Mouse (Mus musculus): ENCODE data around the gene Usp35. TPM values are rescaled to one million over a fixed set of nuclear protein-coding genes. Genes with fewer than 3 reads are reported as not detected.
A peak's percentile ranks its signal among the peaks of the same experiment; 100 is the strongest.

Gene Usp35
- total and polyA plus RNA-seq, 3 experiments = 0.09 to 1.1 TPM; not detected in 1

DNA sequence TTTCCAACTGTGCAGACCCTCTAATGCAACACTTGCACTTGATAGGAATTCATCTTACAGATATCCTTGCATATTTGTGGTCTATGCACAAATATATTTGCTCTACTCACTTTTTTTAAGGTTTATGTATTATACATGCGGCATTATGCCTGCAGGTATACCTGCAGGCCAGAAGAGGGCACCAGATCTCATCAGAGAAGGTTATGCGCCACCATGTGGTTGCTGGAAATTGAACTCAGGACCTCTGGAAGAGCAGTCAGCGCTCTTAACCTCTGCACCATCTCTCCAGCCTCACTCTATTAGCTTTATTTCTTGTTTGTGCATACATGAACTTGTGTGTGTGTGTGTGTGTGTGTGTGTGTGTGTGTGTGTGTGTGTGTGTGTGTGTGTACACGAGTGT is 29.6 kb upstream of the Usp35 start:
- Histone ChIP-seq H3K4me3 (ENCODE audit: low read depth, low read length) (no peak overlapping the region), H3K9me3 (replicated peaks) (no peaks in the 10 kb centered on the region), H3K27me3 (ENCODE audit: insufficient read depth, low read length) (peaks cover 26% of the 10 kb centered on the region), H3K36me3 (replicated peaks) (no peaks in the 10 kb centered on the region), H3K4me1 (ENCODE audit: insufficient read depth, low read depth, low read length) (peaks cover 4% of the 10 kb centered on the region)
- ATAC-seq (ENCODE audit: extremely low read depth, insufficient number of reproducible peaks, low FRiP score, poor library complexity, severe bottlenecking) = no peak
- TF ChIP-seq TAL1 (conservative IDR thresholded peaks at IDR 0.05; ENCODE audit: low read depth, low read length) = no peak
- TF ChIP-seq CTCF (IDR thresholded peaks at IDR 0.05; ENCODE audit: low read depth, low read length) = peak; percentile 68
- no peak for DNase-seq (ENCODE audit: low spot score)

DNA sequence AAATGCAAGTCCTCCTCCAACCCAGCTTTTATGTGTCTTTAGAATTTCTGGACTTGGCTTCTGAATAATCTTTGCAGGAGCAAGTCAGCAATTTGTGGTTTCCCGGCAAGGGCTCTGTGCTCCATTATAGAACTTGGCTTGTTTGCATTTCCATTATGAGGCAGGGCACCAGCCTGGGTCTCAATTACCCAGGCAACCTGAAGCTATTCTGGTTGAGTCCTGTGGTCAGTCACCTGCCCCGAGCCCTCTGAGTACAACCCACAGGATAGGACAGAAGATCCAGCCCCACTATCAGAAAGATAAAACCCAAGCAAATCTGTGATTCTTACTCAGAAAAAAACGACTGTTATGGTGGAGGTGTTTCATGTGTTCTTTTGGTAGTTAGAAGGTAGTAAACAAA is 29.1 kb upstream of the Usp35 start:
- Histone ChIP-seq H3K9me3 (replicated peaks) (no peaks in the 10 kb centered on the region), H3K4me1 (ENCODE audit: insufficient read depth, low read depth, low read length) (peaks cover 4% of the 10 kb centered on the region), H3K4me3 (ENCODE audit: low read depth, low read length) (no peak overlapping the region), H3K36me3 (replicated peaks) (no peaks in the 10 kb centered on the region), H3K27me3 (ENCODE audit: insufficient read depth, low read length) (peaks cover 30% of the 10 kb centered on the region)
- no peak for DNase-seq (ENCODE audit: low spot score)
- no peak for ATAC-seq (ENCODE audit: extremely low read depth, insufficient number of reproducible peaks, low FRiP score, poor library complexity, severe bottlenecking)
- TF ChIP-seq CTCF (IDR thresholded peaks at IDR 0.05; ENCODE audit: low read depth, low read length) = no peak
- TF ChIP-seq GATA1 (IDR thresholded peaks at IDR 0.05; ENCODE audit: borderline replicate concordance, low read length) = no peak
- TF ChIP-seq GATA2 (IDR thresholded peaks at IDR 0.05; ENCODE audit: borderline replicate concordance, low read depth, low read length) = no peak
- TF ChIP-seq POLR2AphosphoS5 (IDR thresholded peaks at IDR 0.05; ENCODE audit: insufficient replicate concordance, low read depth, low read length) = no peak
- TF ChIP-seq TAL1 (conservative IDR thresholded peaks at IDR 0.05; ENCODE audit: low read depth, low read length) = no peak

DNA sequence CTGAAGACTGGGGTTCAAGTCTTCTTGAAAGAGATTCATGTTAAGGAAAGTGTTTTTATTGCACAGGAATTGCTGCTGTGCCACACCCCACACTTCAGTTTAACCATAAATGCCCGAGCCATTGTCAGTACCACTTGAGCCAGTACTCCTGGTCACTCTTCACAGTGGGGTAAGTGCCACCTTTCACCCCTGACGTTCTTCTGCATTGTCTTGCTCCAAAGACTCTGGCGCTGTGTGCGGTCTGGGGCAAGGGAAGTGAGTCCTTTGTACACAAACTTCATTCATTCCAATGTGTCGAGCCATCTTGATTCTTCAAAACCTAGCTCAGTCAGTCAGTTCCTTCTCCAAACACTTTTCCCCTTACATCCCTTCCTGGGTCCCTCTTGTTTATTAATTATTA is 28.3 kb upstream of the Usp35 start:
- ATAC-seq (ENCODE audit: extremely low read depth, insufficient number of reproducible peaks, low FRiP score, poor library complexity, severe bottlenecking) = no peak
- TF ChIP-seq POLR2AphosphoS5 (IDR thresholded peaks at IDR 0.05; ENCODE audit: insufficient replicate concordance, low read depth, low read length) (no peak), GATA2 (IDR thresholded peaks at IDR 0.05; ENCODE audit: borderline replicate concordance, low read depth, low read length) (no peak), CTCF (IDR thresholded peaks at IDR 0.05; ENCODE audit: low read depth, low read length) (no peak), GATA1 (IDR thresholded peaks at IDR 0.05; ENCODE audit: borderline replicate concordance, low read length) (no peak), TAL1 (conservative IDR thresholded peaks at IDR 0.05; ENCODE audit: low read depth, low read length) (no peak)
- DNase-seq (ENCODE audit: low spot score) = no peak

GRCm38 (mm10) chr7:97358347-97358746 is 26.5 kb upstream of the Usp35 start:
- TF ChIP-seq CTCF (IDR thresholded peaks at IDR 0.05; ENCODE audit: low read depth, low read length) (no peak), POLR2AphosphoS5 (IDR thresholded peaks at IDR 0.05; ENCODE audit: insufficient replicate concordance, low read depth, low read length) (no peak), TAL1 (conservative IDR thresholded peaks at IDR 0.05; ENCODE audit: low read depth, low read length) (no peak), GATA2 (IDR thresholded peaks at IDR 0.05; ENCODE audit: borderline replicate concordance, low read depth, low read length) (no peak), GATA1 (IDR thresholded peaks at IDR 0.05; ENCODE audit: borderline replicate concordance, low read length) (no peak)
- H3K36me3 ChIP-seq (replicated peaks) = no peaks in the 10 kb centered on the region
- H3K27me3 ChIP-seq (ENCODE audit: insufficient read depth, low read length) = peaks cover 44% of the 10 kb centered on the region
- no peak overlapping the region for H3K4me3 ChIP-seq (ENCODE audit: low read depth, low read length)
- H3K4me1 ChIP-seq (ENCODE audit: insufficient read depth, low read depth, low read length) = peaks cover 12% of the 10 kb centered on the region
- H3K9me3 ChIP-seq (replicated peaks) = no peaks in the 10 kb centered on the region
- DNase-seq (ENCODE audit: low spot score) (no peak), ATAC-seq (ENCODE audit: extremely low read depth, insufficient number of reproducible peaks, low FRiP score, poor library complexity, severe bottlenecking) (no peak)

More for the DNA sequence above, 28.3 kb upstream of the Usp35 start:
- Histone ChIP-seq H3K4me1 (ENCODE audit: insufficient read depth, low read depth, low read length) (peaks cover 8% of the 10 kb centered on the region), H3K4me3 (ENCODE audit: low read depth, low read length) (no peak overlapping the region), H3K36me3 (replicated peaks) (no peaks in the 10 kb centered on the region), H3K9me3 (replicated peaks) (no peaks in the 10 kb centered on the region), H3K27me3 (ENCODE audit: insufficient read depth, low read length) (peaks cover 37% of the 10 kb centered on the region)

DNA sequence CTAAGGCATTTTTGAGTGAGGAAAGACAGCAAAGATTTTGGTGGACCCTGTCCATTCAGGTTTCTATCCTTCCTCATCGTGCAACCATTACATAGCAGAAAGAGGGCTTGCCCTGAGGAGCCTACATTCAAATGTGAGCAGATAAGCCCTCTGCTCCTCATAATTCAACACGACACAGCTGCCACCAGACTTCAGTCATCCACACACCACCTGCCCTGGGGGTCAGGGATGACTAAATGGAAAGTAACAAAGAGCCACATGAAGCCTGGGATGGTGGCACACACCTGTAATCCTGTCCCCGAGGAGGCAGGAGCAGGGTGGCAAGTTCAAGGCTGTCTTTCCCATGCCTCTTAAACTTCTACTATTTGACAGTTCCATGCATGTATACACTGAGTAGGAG is 26.0 kb upstream of the Usp35 start:
- Histone ChIP-seq H3K4me3 (ENCODE audit: low read depth, low read length) (no peak overlapping the region), H3K27me3 (ENCODE audit: insufficient read depth, low read length) (peaks cover 45% of the 10 kb centered on the region), H3K9me3 (replicated peaks) (no peaks in the 10 kb centered on the region), H3K36me3 (replicated peaks) (no peaks in the 10 kb centered on the region), H3K4me1 (ENCODE audit: insufficient read depth, low read depth, low read length) (peaks cover 12% of the 10 kb centered on the region)
- TF ChIP-seq GATA1 (IDR thresholded peaks at IDR 0.05; ENCODE audit: borderline replicate concordance, low read length) (no peak), TAL1 (conservative IDR thresholded peaks at IDR 0.05; ENCODE audit: low read depth, low read length) (no peak), CTCF (IDR thresholded peaks at IDR 0.05; ENCODE audit: low read depth, low read length) (no peak), POLR2AphosphoS5 (IDR thresholded peaks at IDR 0.05; ENCODE audit: insufficient replicate concordance, low read depth, low read length) (no peak), GATA2 (IDR thresholded peaks at IDR 0.05; ENCODE audit: borderline replicate concordance, low read depth, low read length) (no peak)
- no peak for ATAC-seq (ENCODE audit: extremely low read depth, insufficient number of reproducible peaks, low FRiP score, poor library complexity, severe bottlenecking)
- DNase-seq (ENCODE audit: low spot score) = no peak

DNA sequence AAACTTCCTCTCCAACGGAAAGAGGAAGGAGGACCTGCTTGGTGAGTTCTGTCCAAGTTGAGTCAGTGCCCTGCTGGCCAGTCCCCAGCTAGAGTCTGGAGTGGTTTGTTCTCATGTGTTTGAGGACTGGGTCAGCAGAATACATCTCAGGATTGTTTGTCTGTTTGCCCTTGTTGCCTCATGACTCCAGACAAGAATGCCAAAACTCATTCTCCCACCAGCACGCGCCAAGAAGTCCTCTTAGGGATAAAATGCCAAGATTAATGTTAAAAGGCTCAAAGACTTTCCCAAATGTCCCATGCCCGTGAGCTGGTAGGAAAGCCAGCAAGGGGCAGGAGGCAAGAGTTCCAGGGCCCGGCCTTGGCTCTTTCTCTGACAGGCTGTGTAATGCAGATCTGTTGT is 25.1 kb upstream of the Usp35 start:
- Histone ChIP-seq H3K4me3 (ENCODE audit: low read depth, low read length) (no peak overlapping the region), H3K4me1 (ENCODE audit: insufficient read depth, low read depth, low read length) (peaks cover 12% of the 10 kb centered on the region), H3K9me3 (replicated peaks) (no peaks in the 10 kb centered on the region), H3K36me3 (replicated peaks) (no peaks in the 10 kb centered on the region), H3K27me3 (ENCODE audit: insufficient read depth, low read length) (peaks cover 52% of the 10 kb centered on the region)
- no peak for TF ChIP-seq POLR2AphosphoS5 (IDR thresholded peaks at IDR 0.05; ENCODE audit: insufficient replicate concordance, low read depth, low read length)
- no peak for TF ChIP-seq TAL1 (conservative IDR thresholded peaks at IDR 0.05; ENCODE audit: low read depth, low read length)
- TF ChIP-seq GATA1 (IDR thresholded peaks at IDR 0.05; ENCODE audit: borderline replicate concordance, low read length) = no peak
- no peak for TF ChIP-seq GATA2 (IDR thresholded peaks at IDR 0.05; ENCODE audit: borderline replicate concordance, low read depth, low read length)
- TF ChIP-seq CTCF (IDR thresholded peaks at IDR 0.05; ENCODE audit: low read depth, low read length) = no peak
- ATAC-seq (ENCODE audit: extremely low read depth, insufficient number of reproducible peaks, low FRiP score, poor library complexity, severe bottlenecking) (no peak), DNase-seq (ENCODE audit: low spot score) (no peak)

DNA sequence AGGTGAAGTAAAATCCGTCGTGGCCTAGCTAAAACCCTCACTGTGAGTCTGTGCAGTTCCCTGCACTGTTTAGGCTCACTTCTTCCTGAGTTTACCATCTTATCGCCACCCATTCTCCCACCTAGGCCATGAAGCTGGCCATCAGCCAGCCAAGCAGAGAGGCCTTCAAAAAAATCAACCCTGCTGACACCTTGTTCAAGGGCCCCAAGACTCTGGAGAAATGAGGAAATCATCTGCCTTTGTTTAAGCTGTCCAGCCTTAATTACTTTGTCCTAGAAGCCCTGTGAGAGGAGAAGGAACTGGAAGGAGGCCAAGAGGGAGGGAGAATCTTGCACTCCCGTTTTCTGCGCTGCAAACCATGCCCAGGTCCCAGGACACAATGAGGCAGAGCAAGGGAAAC is 24.4 kb upstream of the Usp35 start:
- DNase-seq (ENCODE audit: low spot score) (no peak), ATAC-seq (ENCODE audit: extremely low read depth, insufficient number of reproducible peaks, low FRiP score, poor library complexity, severe bottlenecking) (no peak)
- no peak for TF ChIP-seq CTCF (IDR thresholded peaks at IDR 0.05; ENCODE audit: low read depth, low read length)
- no peak for TF ChIP-seq GATA2 (IDR thresholded peaks at IDR 0.05; ENCODE audit: borderline replicate concordance, low read depth, low read length)
- TF ChIP-seq GATA1 (IDR thresholded peaks at IDR 0.05; ENCODE audit: borderline replicate concordance, low read length) = no peak
- TF ChIP-seq POLR2AphosphoS5 (IDR thresholded peaks at IDR 0.05; ENCODE audit: insufficient replicate concordance, low read depth, low read length) = no peak
- TF ChIP-seq TAL1 (conservative IDR thresholded peaks at IDR 0.05; ENCODE audit: low read depth, low read length) = no peak
- H3K27me3 ChIP-seq (ENCODE audit: insufficient read depth, low read length) = peaks cover 57% of the 10 kb centered on the region
- no peak overlapping the region for H3K4me3 ChIP-seq (ENCODE audit: low read depth, low read length)
- peaks cover 12% of the 10 kb centered on the region for H3K4me1 ChIP-seq (ENCODE audit: insufficient read depth, low read depth, low read length)
- no peaks in the 10 kb centered on the region for H3K9me3 ChIP-seq (replicated peaks)
- no peaks in the 10 kb centered on the region for H3K36me3 ChIP-seq (replicated peaks)

Measured in G1E (cell line).